Mouse (Mus musculus) adrenal gland, postnatal 4 days (tissue): ENCODE measurements around the gene Tenm1. TPM values are rescaled to one million over a fixed set of nuclear protein-coding genes. Genes with fewer than 3 reads are reported as not detected.

Source experiments
- total RNA-seq, 2 experiments: library from RNA; stranded (reverse); gene quantifications; 2 replicates each; pipeline ENCODE4 v1.2.3; 2021

The Tenm1 gene
- total RNA-seq, 2 experiments from 2014 or later = 0.45 to 0.96 TPM

Other genes starting within 250 kb of the Tenm1 start
- not detected for gene Tex13c1, start 162.0 kb upstream of the Tenm1 start, total RNA-seq